Mouse (Mus musculus): Measurements from ENCODE around the gene Ccdc85a.
"Not testable (repeated sequence)": the region's sequence is repeated elsewhere in the genome, so short reads cannot be mapped to it uniquely, and the experiment has no call there.

Ccdc85a gene

GRCm38 (mm10) chr11:28422451-28423231 is 161.5 kb downstream of the Ccdc85a start:
- DNase-seq (ENCODE audit: extremely low read depth, low read depth, low spot score) = no peak

GRCm38 (mm10) chr11:28415841-28416240 is 168.3 kb downstream of the Ccdc85a start:
- DNase-seq (ENCODE audit: extremely low read depth, low read depth, low spot score) = no peak

- not testable (repeated sequence) for DNase-seq (ENCODE audit: extremely low read depth, low read depth, low spot score)
Measured at GRCm38 (mm10) chr11:28409880-28410279, 174.2 kb downstream of the Ccdc85a start.

- DNase-seq (ENCODE audit: extremely low read depth, low read depth, low spot score) = no peak
Measured at GRCm38 (mm10) chr11:28397166-28397565, 187.0 kb downstream of the Ccdc85a start.

GRCm38 (mm10) chr11:28375891-28376290 is 208.2 kb downstream of the Ccdc85a start:
- no peak for DNase-seq (ENCODE audit: extremely low read depth, low read depth, low spot score)

- no peak for DNase-seq (ENCODE audit: extremely low read depth, low read depth, low spot score)
Measured at GRCm38 (mm10) chr11:28374636-28375035, 209.5 kb downstream of the Ccdc85a start.

- DNase-seq (ENCODE audit: extremely low read depth, low read depth, low spot score) = not testable (repeated sequence)
Measured at GRCm38 (mm10) chr11:28371381-28371780, 212.7 kb downstream of the Ccdc85a start.

- DNase-seq (ENCODE audit: extremely low read depth, low read depth, low spot score) = no peak
Measured at GRCm38 (mm10) chr11:28365929-28366244, 218.2 kb downstream of the Ccdc85a start.

- DNase-seq (ENCODE audit: extremely low read depth, low read depth, low spot score) = no peak
Measured at GRCm38 (mm10) chr11:28365209-28365928, 218.8 kb downstream of the Ccdc85a start.

GRCm38 (mm10) chr11:28343465-28343864 is 240.7 kb downstream of the Ccdc85a start:
- DNase-seq (ENCODE audit: extremely low read depth, low read depth, low spot score) = no peak

- no peak for DNase-seq (ENCODE audit: extremely low read depth, low read depth, low spot score)
Measured at GRCm38 (mm10) chr11:28341887-28342286, 242.2 kb downstream of the Ccdc85a start.

- not testable (repeated sequence) for DNase-seq (ENCODE audit: extremely low read depth, low read depth, low spot score)
Measured at GRCm38 (mm10) chr11:28339224-28340150, 244.6 kb downstream of the Ccdc85a start, which contains the start of gene Gm6685. Gm6685 (minus strand) TSS chr11:28339867.

Data from fat pad, adult 2 months (tissue).